Mouse (Mus musculus): ENCODE data around the gene Tmprss7. TPM values are rescaled to one million over a fixed set of nuclear protein-coding genes. Genes with fewer than 3 reads are reported as not detected.

Tmprss7 gene
- polyA plus RNA-seq, 1 experiment from 2014 or later = 0.63 TPM

DNA sequence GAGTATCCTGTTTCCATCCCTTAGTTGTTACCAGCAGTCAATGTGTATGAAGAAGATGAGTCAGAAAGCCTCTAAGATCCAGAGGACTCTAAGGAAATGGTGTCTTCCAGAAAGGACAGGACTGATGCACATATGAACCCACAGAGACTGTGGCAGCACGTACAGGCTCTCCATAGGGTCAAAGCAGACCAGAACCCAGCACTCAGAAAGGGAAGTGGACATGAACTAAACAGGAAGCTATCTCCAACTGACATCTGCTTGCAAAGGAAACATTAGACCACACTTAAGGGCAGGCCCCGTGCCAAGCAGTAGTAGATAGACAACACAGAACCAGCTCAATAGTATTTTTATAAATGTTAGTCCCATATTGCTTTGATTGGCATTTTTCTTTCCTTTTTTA, 27.3 kb downstream of the Tmprss7 start:
- H3K27me3 ChIP-seq (replicated peaks; ENCODE audit: control insufficient read depth, insufficient read depth, low read length) = no peaks in the 10 kb centered on the region
- no peak overlapping the region for H3K9ac ChIP-seq (ENCODE audit: low read depth, low read length)
- WGBS = 42% methylated on average over 2 of the region's 2 CpGs
- H3K36me3 ChIP-seq (ENCODE audit: control insufficient read depth, insufficient read depth, low read length) = no peaks in the 10 kb centered on the region
- H3K9me3 ChIP-seq (ENCODE audit: control insufficient read depth, low read length) = no peaks in the 10 kb centered on the region
- ATAC-seq (replicated peaks; ENCODE audit: low FRiP score) (peak; percentile 73), DNase-seq (ENCODE audit: low spot score) (no peak)
- no peak overlapping the region for H3K4me2 ChIP-seq
- no peak overlapping the region for H3K4me3 ChIP-seq (ENCODE audit: low read depth, low read length)
- H3K4me1 ChIP-seq (replicated peaks; ENCODE audit: control insufficient read depth, insufficient read depth, low read length) = no peaks in the 10 kb centered on the region
- H3K27ac ChIP-seq (ENCODE audit: low read depth, low read length) = no peak overlapping the region

DNA sequence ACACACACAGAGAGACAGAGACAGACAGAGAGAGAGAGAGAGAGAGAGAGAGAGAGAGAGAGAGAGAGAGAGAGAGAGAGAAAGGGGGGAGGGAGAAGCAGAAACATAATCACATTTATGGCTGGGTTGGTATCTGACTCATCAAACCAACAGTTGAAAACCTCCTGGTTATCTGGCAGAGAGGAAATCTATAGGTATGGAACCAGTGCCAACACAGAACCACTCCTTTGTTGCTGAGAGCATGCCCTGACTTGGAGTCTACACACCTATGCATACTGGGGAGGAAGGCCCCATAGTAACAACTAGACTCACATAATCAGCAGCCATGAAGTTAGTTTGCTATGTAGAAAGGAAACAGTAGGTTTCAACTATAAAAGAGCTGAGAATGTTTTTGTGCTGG, 31.1 kb downstream of the Tmprss7 start:
- Histone ChIP-seq H3K4me1 (replicated peaks; ENCODE audit: control insufficient read depth, insufficient read depth, low read length) (peaks cover 5% of the 10 kb centered on the region; the same call in 1 of the 2 replicates), H3K27me3 (replicated peaks; ENCODE audit: control insufficient read depth, insufficient read depth, low read length) (no peaks in the 10 kb centered on the region), H3K4me2 (no peak overlapping the region), H3K9me3 (ENCODE audit: control insufficient read depth, low read length) (no peaks in the 10 kb centered on the region), H3K27ac (ENCODE audit: low read depth, low read length) (no peak overlapping the region), H3K4me3 (ENCODE audit: low read depth, low read length) (no peak overlapping the region), H3K36me3 (ENCODE audit: control insufficient read depth, insufficient read depth, low read length) (no peaks in the 10 kb centered on the region), H3K9ac (ENCODE audit: low read depth, low read length) (no peak overlapping the region)
- DNase-seq (ENCODE audit: low spot score) (no peak), ATAC-seq (replicated peaks; ENCODE audit: low FRiP score) (no peak)

DNA sequence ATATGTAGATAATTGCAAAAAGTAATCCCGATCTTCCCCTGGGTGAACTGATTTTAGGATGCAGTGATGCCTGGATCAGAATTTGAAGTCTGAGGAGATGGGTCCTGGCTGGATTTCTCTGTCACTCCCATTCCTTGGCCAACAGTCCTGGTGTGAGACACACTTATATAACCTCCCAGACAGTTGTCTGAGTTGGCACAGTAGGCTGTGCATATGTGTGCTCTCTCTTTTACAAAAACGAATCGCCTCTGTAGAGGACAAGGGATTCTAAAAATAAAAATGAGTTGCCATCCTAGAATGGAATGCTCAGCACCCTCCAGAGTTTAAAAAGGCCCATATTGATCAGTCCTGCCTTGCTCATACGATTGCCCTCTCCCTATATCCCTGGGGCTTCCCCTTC, 33.9 kb downstream of the Tmprss7 start:
- Histone ChIP-seq H3K9ac (ENCODE audit: low read depth, low read length) (no peak overlapping the region), H3K36me3 (ENCODE audit: control insufficient read depth, insufficient read depth, low read length) (no peaks in the 10 kb centered on the region), H3K4me1 (replicated peaks; ENCODE audit: control insufficient read depth, insufficient read depth, low read length) (peaks cover 5% of the 10 kb centered on the region; the same call in 1 of the 2 replicates), H3K9me3 (ENCODE audit: control insufficient read depth, low read length) (no peaks in the 10 kb centered on the region), H3K27me3 (replicated peaks; ENCODE audit: control insufficient read depth, insufficient read depth, low read length) (no peaks in the 10 kb centered on the region), H3K4me2 (no peak overlapping the region), H3K27ac (ENCODE audit: low read depth, low read length) (no peak overlapping the region), H3K4me3 (ENCODE audit: low read depth, low read length) (no peak overlapping the region)
- WGBS = 84% methylated on average over 4 of the region's 4 CpGs
- DNase-seq (ENCODE audit: low spot score) = no peak
- no peak for ATAC-seq (replicated peaks; ENCODE audit: low FRiP score)

DNA sequence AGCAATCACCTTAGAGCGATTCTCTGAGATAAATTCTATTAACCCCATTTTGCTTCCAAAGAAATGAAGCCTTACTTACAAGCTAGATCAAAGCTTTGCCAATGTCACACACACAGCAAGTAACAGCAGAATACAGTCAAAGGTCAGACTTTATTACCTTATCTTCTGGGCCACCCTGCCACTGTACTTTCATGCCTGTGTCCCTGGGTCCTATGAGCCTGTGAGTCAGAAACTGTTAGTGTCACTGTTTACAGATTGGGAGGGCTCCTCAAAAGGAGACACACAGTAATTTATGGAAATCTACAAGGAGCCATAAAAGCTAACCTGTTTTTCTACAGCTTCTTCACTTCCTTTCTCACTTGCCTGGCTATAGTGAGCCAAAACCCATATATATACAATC, 35.2 kb downstream of the Tmprss7 start:
- H3K4me3 ChIP-seq (ENCODE audit: low read depth, low read length) = no peak overlapping the region
- ATAC-seq (replicated peaks; ENCODE audit: low FRiP score) = no peak
- 81% methylated on average over 1 of the region's 1 CpGs for WGBS

DNA sequence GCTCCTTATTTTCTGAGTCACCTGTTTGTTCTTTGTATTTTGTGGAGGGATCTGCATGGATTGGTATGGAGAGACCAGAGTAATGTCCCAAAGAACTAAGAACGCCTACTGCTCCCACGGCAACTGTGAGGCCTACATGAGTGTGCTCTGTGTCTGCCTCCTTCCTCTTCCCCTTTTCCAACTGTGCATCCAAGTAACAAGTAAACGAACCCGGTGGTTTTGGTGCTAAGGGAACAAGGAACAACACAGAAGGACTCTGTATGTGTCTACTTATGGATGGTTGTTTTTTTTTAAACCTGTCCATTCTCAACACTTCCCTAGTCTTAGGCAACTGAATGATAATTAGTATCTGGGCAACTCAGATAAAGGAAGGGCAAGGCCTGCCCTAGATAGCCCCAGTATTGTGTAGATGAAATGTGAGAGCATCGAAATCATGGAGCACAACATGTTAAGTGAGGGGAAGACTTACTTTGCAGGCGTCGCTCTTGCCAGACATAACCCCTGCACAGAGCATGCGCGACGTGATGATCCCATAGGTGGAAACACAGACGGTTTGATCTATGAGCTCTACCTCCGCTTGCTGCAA, 35.8 kb downstream of the Tmprss7 start:
- peak; percentile 61 for ATAC-seq (replicated peaks; ENCODE audit: low FRiP score)

More for the DNA sequence above, 35.2 kb downstream of the Tmprss7 start:
- no peaks in the 10 kb centered on the region for H3K36me3 ChIP-seq (ENCODE audit: control insufficient read depth, insufficient read depth, low read length)
- H3K4me2 ChIP-seq = no peak overlapping the region
- no peak overlapping the region for H3K27ac ChIP-seq (ENCODE audit: low read depth, low read length)
- no peak for DNase-seq (ENCODE audit: low spot score)
- H3K9ac ChIP-seq (ENCODE audit: low read depth, low read length) = no peak overlapping the region
- peaks cover 11% of the 10 kb centered on the region for H3K4me1 ChIP-seq (replicated peaks; ENCODE audit: control insufficient read depth, insufficient read depth, low read length)
- no peaks in the 10 kb centered on the region for H3K27me3 ChIP-seq (replicated peaks; ENCODE audit: control insufficient read depth, insufficient read depth, low read length)
- no peaks in the 10 kb centered on the region for H3K9me3 ChIP-seq (ENCODE audit: control insufficient read depth, low read length)

DNA sequence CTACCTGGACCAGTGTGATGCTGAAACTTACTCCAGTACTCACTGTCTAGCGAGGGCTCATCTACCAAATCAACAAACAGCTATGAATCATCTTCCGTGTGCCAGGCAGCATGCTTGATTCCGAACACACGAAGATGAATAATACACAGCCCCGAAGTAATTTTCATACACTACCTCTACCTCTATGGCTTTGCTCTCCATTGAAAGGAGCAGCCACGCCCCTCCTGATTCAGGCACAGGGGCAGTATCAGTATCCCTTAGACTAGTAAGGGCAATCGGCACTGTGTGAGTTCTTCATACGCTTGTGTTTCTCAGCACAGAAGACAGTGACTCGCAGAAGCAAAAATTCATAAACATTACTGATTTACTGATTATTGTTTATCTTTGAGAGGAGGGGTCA, 39.0 kb downstream of the Tmprss7 start:
- WGBS = 65% methylated on average over 9 of the region's 9 CpGs
- Histone ChIP-seq H3K4me2 (peak overlapping the region; percentile 81), H3K27me3 (replicated peaks; ENCODE audit: control insufficient read depth, insufficient read depth, low read length) (no peaks in the 10 kb centered on the region), H3K27ac (ENCODE audit: low read depth, low read length) (no peak overlapping the region), H3K4me3 (ENCODE audit: low read depth, low read length) (peak overlapping the region; percentile 41; the same call in 1 of the 2 replicates), H3K9ac (ENCODE audit: low read depth, low read length) (no peak overlapping the region), H3K36me3 (ENCODE audit: control insufficient read depth, insufficient read depth, low read length) (no peaks in the 10 kb centered on the region), H3K9me3 (ENCODE audit: control insufficient read depth, low read length) (no peaks in the 10 kb centered on the region), H3K4me1 (replicated peaks; ENCODE audit: control insufficient read depth, insufficient read depth, low read length) (peaks cover 11% of the 10 kb centered on the region)
- DNase-seq (ENCODE audit: low spot score) = no peak
- ATAC-seq (replicated peaks; ENCODE audit: low FRiP score) = no peak

More for the DNA sequence above, 35.8 kb downstream of the Tmprss7 start:
- WGBS = 70% methylated on average over 12 of the region's 12 CpGs
- H3K4me1 ChIP-seq (replicated peaks; ENCODE audit: control insufficient read depth, insufficient read depth, low read length) = peaks cover 11% of the 10 kb centered on the region
- H3K4me2 ChIP-seq = no peak overlapping the region
- H3K27ac ChIP-seq (ENCODE audit: low read depth, low read length) = no peak overlapping the region
- DNase-seq (ENCODE audit: low spot score) = no peak
- H3K9me3 ChIP-seq (ENCODE audit: control insufficient read depth, low read length) = no peaks in the 10 kb centered on the region
- H3K9ac ChIP-seq (ENCODE audit: low read depth, low read length) = no peak overlapping the region
- H3K36me3 ChIP-seq (ENCODE audit: control insufficient read depth, insufficient read depth, low read length) = no peaks in the 10 kb centered on the region
- H3K27me3 ChIP-seq (replicated peaks; ENCODE audit: control insufficient read depth, insufficient read depth, low read length) = no peaks in the 10 kb centered on the region
- no peak overlapping the region for H3K4me3 ChIP-seq (ENCODE audit: low read depth, low read length)

DNA sequence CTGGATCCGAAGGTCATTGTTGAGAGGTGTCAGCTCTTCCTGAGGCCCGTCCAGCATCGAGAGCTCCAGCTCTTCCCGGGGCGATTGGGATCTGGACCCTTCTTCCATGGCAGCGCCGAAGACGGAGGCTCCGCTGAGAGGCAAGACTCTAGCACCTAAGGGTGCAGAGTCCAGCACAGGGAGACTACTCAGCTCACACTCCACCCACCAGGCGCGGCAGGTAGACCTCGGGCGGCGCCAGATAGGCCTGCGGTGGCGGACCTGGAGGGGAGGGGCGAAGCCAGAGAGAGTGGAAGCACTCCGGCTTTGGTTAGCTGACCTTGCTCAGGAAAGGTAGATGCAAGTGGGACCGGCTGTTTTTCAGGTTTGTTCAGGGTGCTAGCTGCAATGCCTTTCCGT, 39.5 kb downstream of the Tmprss7 start, which contains the start of gene BC016579:
BC016579 (minus strand) TSS at position 135 of the 399 bp plus-strand sequence.
- no peaks in the 10 kb centered on the region for H3K36me3 ChIP-seq (ENCODE audit: control insufficient read depth, insufficient read depth, low read length)
- H3K9ac ChIP-seq (ENCODE audit: low read depth, low read length) = peak within 1 kb of the TSS; percentile 4; the same call in 1 of the 2 replicates
- peaks cover 11% of the 10 kb centered on the region for H3K4me1 ChIP-seq (replicated peaks; ENCODE audit: control insufficient read depth, insufficient read depth, low read length)
- DNase-seq (ENCODE audit: low spot score) (no peak), ATAC-seq (replicated peaks; ENCODE audit: low FRiP score) (peak; percentile 63)
- H3K27ac ChIP-seq (ENCODE audit: low read depth, low read length) = no peak within 1 kb of the TSS
- H3K9me3 ChIP-seq (ENCODE audit: control insufficient read depth, low read length) = no peaks in the 10 kb centered on the region
- no peaks in the 10 kb centered on the region for H3K27me3 ChIP-seq (replicated peaks; ENCODE audit: control insufficient read depth, insufficient read depth, low read length)
- H3K4me2 ChIP-seq = peak within 1 kb of the TSS; percentile 81
- H3K4me3 ChIP-seq (ENCODE audit: low read depth, low read length) = peak within 1 kb of the TSS; percentile 41
- WGBS = 11% methylated on average over 20 of the region's 20 CpGs

DNA sequence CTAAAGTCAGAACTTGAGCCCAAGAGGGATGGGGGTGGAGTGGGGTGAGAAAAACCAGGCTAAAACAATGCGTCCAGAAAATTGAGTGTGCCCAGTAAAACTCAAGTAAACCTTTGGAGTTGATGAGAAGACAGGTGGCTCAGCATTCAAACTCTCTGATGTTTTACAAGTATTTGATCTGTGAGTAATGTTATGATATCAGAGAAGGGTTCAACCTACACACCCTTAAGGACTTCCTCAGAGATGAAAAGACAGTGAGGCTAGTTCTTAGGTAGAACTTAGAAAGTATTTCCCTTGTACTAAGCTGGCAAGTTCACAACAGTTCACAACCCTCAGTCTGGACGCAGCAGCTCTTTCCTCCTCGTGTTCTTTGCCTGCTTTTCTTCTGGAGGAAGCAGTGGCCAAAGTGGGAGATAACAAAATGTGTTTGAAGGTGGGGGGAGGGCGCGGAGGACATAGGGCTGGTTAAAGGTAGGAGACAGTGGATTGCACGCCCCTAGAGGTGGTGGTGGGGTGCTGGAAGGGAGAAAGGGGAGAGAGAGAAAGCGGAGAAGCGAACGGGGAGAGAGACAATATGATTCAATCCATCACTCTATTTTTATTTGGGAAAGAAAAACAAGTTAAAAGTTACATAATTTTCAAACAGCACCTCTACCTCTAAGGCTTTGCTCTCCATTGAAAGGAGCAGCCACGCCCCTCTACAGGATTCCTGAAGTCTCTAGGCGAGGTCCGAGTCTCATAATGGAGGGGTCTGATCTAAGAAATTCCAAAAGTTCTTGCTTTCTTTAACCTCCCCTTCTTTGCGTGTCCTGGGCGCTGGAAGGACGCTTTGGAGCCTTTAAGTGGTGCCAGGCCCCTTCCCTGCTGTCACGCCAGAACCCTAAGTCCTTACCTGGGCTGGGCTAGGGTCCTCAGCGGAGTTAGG, 40.2 kb downstream of the Tmprss7 start:
- Histone ChIP-seq H3K9ac (ENCODE audit: low read depth, low read length) (peak overlapping the region; percentile 4; the same call in 1 of the 2 replicates), H3K27ac (ENCODE audit: low read depth, low read length) (no peak overlapping the region), H3K27me3 (replicated peaks; ENCODE audit: control insufficient read depth, insufficient read depth, low read length) (no peaks in the 10 kb centered on the region), H3K9me3 (ENCODE audit: control insufficient read depth, low read length) (no peaks in the 10 kb centered on the region), H3K4me2 (peak overlapping the region; percentile 81), H3K4me1 (replicated peaks; ENCODE audit: control insufficient read depth, insufficient read depth, low read length) (peaks cover 7% of the 10 kb centered on the region), H3K36me3 (ENCODE audit: control insufficient read depth, insufficient read depth, low read length) (no peaks in the 10 kb centered on the region), H3K4me3 (ENCODE audit: low read depth, low read length) (peak overlapping the region; percentile 41)
- ATAC-seq (replicated peaks; ENCODE audit: low FRiP score) (0 out of 2 replicates have a peak, but pooled peaks have one; percentile 14), DNase-seq (ENCODE audit: low spot score) (no peak)
- WGBS = 13% methylated on average over 17 of the region's 17 CpGs
